Mouse (Mus musculus) bone marrow macrophage, adult 2 months (primary cell): ENCODE data around the gene Cd19. TPM values are rescaled to one million over a fixed set of nuclear protein-coding genes. Genes with fewer than 3 reads are reported as not detected.

Source experiments
- H3K27ac ChIP-seq: 2 replicates; pipeline ENCODE4 v1.5.1; 2012; ENCODE audit warnings: low read depth, low read length; ENCODE audit not compliant: insufficient read depth
- H3K4me1 ChIP-seq: 2 replicates; pipeline ENCODE4 v1.6.1; 2012; ENCODE audit warnings: low read length; ENCODE audit not compliant: control insufficient read depth, insufficient read depth
- H3K4me3 ChIP-seq: 2 replicates; pipeline ENCODE4 v1.5.1; 2012; ENCODE audit warnings: mild to moderate bottlenecking, low read length, moderate library complexity; ENCODE audit not compliant: insufficient read depth
- CTCF ChIP-seq: IDR thresholded peaks from 2 replicates; pipeline ENCODE4 v1.5.1; 2012; ENCODE audit warnings: low read depth, mild to moderate bottlenecking, low read length, moderate library complexity
- POLR2A ChIP-seq: IDR thresholded peaks from 2 replicates; pipeline ENCODE4 v1.6.1; 2012; ENCODE audit warnings: mild to moderate bottlenecking, low read depth, low read length, borderline replicate concordance
- polyA plus RNA-seq: library from polyadenylated mRNA; stranded (reverse); fragments of >200 nt; gene quantifications from 2 replicates; pipeline ENCODE4 v1.2.4, GENCODE M21; 2012; ENCODE audit not compliant: missing spikeins, insufficient read depth, insufficient read length

The Cd19 gene
- polyA plus RNA-seq, 1 experiment, result not detected

DNA sequence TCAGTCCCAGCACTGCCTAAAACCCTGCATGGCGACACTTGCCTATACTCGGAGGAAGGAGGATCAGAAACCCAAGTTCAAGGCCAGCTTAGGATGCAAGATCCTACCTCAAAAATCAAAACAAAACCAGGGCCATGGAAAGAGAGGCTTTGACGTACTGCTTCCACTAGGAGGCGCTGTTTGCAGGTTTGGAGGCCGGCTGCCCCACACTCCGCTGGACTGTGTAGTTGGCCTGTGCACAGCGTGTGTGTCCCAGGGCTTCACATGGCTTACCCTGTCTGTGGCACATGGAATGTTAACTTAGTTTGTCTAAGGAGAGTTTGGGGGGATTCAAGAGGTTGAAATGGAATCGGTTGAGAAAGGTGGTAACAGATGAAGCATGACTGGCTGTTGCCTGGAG lies 22.2 kb upstream of the Cd19 start:
- Histone ChIP-seq H3K4me1 (no peaks in the 10 kb centered on the region), H3K4me3 (no peak overlapping the region), H3K27ac (no peak overlapping the region)
- TF ChIP-seq CTCF (peak; percentile 91), POLR2A (no peak)

DNA sequence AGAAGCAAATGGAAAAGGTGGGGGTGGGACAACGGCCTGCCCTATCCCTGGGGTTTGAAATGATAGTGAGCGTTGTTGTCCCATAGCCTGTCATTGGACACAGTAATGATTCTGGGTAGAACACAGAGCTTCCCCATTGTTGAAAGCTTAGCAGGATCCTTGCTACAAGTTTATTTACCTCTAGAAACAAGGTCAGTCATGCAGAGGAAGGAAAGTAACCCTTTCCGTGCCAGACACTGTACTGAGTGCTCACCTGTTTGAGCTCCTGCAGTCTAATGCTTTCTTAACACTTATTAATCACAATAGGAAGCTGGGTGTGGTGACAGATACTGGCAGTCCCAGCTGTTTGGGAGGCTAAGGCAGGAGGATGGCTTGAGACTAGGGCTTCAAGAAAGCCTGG lies 21.1 kb upstream of the Cd19 start:
- Histone ChIP-seq H3K4me3 (no peak overlapping the region), H3K4me1 (no peaks in the 10 kb centered on the region), H3K27ac (no peak overlapping the region)
- no peak for TF ChIP-seq POLR2A
- no peak for TF ChIP-seq CTCF

DNA sequence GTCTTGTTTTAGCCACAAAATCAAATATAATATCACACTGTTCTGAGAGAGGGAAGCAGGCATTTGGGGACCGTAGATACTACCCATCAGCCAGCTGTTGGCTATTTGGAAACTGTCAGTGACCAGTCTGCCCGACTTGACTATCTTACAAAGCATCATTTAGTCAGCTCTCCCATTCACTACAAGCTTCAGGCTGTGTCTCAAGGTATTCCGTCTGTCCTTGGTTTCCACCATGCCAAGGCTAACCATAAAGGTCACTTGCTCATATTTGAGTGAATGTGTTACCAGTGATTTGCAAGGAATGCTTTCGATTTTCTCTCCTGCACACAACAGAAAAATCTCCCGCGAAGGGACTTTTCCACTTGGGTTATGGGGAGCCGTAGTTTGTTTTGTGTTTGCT lies 20.0 kb upstream of the Cd19 start:
- Histone ChIP-seq H3K4me3 (no peak overlapping the region), H3K4me1 (peaks cover under 1% of the 10 kb centered on the region; the same call in 1 of the 2 replicates), H3K27ac (no peak overlapping the region)
- TF ChIP-seq CTCF (no peak), POLR2A (no peak)

DNA sequence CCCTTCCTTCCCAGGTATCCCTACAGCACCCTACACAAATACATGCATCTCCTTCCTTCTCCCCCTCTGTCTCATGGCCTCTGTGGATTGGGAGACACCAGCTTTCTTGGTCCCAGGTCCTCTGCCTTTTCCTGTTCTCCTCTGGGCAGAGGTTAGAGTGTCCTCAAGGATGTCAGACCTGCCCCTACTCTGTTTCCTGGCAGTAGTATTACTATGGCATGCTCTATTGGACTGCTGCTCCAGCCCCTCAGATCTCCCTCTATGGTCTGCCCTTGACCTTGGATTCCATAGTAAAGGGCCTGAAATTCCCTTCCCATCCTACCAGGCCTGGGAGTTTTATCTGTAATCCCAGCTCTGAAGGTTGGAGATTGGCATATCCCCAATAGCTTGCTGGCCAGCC lies 15.5 kb upstream of the Cd19 start:
- no peak overlapping the region for H3K4me3 ChIP-seq
- H3K4me1 ChIP-seq, result peaks cover 7% of the 10 kb centered on the region

DNA sequence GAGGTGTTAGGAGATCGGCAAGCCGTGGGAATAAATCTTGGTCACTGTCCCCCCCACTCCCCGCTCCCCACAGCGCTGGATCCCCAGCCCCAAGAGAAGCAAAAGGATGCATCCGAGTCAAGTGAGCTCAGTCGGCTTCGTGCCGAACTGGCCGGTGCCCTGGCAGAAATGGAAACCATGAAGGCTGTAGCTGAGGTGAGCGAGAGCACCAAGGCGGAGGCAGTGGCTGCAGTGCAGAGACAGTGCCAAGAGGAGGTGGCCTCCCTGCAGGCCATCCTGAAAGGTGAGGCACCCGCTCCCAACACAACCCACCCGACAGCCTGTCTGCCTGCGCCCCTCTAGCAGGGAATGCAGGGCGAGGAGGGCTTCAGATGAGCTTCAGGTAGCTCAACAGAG lies 14.8 kb upstream of the Cd19 start:
- peaks cover 8% of the 10 kb centered on the region for H3K4me1 ChIP-seq
- TF ChIP-seq POLR2A (no peak), CTCF (0 out of 2 replicates have a peak, but pooled peaks have one; percentile 11)
- H3K27ac ChIP-seq, result no peak overlapping the region
- H3K4me3 ChIP-seq, result peak overlapping the region; percentile 77

More for the DNA sequence above, 15.5 kb upstream of the Cd19 start:
- H3K27ac ChIP-seq, result no peak overlapping the region
- TF ChIP-seq CTCF, result no peak
- TF ChIP-seq POLR2A, result no peak

DNA sequence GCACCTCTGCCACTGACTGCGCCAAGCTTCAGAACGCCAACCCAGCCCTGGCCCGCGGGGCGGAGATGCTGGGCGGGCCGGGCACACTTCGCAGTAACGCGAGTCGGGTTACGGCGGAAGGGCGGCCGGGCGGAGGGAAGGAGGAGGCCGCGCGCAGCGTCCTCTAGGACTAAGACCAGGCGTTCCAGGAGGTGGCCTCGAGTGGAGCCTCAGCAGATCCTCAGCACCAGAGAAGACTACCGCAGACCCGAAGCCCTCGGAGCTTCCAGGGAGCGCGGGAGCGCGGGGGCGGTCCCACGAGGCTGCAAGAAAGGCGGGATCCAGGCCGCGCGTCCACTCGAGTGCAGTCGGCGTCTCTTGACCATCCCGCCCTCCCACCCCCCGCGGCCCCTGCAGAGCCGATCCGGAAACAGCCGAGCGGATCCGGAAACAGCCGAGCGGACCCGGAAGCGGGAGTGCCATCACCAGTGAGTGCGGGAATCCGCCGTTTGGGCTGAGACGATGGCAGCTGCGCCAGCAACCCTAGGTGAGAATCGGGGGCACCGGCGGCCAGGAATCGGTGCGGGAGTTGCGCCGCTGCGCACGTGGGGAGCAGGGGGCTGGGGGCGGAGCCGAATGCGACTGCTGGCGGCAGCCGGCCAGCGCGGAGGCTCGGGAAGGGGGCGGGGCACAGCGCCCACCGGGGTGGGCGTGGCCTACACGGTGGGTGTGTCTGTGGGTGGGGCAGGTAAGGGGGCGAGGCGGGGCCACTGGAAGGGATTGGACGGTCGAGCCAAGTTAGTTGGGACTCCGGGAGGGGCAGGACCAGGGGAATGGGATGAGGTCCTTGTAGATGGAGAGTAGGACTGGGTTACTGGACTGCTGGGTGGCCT lies 14.2 kb upstream of the Cd19 start, which contains the start of gene Rabep2:
TSS of gene Rabep2 (plus strand) at position 129 of the 872 bp plus-strand sequence.
- peak within 1 kb of the TSS; percentile 66 for H3K27ac ChIP-seq
- peak within 1 kb of the TSS; percentile 77 for H3K4me3 ChIP-seq
- TF ChIP-seq POLR2A, result no peak
- no peak for TF ChIP-seq CTCF
- peaks cover 12% of the 10 kb centered on the region for H3K4me1 ChIP-seq

DNA sequence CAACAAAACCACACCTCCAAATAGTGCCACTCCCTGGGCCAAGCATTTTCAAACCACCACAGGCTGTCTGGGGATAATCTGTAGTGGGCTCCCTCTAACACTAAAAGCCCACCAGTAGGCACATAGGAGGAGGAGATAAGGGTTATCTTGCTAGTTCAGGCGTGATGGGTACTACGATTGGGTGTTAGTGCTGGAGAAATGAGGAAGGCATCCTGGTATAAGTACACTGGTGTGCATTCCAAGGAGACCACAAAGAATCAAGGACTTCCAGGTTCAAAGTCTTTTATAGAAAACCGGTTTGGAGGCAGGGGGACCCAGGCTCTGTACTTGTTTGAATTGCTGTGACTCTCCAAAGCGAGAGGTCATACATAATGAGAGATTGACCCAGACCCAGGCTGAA lies 13.5 kb upstream of the Cd19 start:
- Histone ChIP-seq H3K27ac (peak overlapping the region; percentile 66; the same call in 1 of the 2 replicates), H3K4me1 (peaks cover 12% of the 10 kb centered on the region), H3K4me3 (peak overlapping the region; percentile 77)
- TF ChIP-seq POLR2A (no peak), CTCF (no peak)

DNA sequence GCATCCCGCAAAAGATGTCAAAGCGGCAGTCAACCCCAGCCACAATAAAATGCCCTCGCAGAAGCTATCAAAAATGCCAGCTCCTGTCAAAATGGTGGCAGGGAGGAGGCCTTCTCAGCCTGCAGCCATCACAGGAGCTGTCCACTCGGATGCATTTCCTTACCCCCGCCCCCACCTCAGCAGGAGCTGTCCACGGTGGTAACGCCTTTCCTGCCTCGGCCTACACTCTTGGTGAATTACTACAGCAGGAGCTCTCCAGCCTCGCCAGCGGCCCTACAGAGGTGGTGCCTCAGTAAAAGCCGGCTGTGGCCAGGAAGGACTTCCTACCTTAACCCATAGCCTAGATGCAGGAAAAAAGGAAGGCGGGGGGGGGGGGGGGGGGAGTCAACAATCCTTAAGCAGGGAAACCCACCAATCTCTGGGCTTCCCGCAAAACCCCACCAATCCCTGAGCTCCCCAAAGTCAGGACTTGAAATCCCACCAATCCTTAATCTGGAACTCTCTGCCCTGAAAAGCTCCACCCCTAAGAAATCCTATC lies 12.7 kb upstream of the Cd19 start:
- no peak for TF ChIP-seq POLR2A
- TF ChIP-seq CTCF, result no peak
- Histone ChIP-seq H3K27ac (no peak overlapping the region), H3K4me3 (no peak overlapping the region), H3K4me1 (peaks cover 12% of the 10 kb centered on the region)

DNA sequence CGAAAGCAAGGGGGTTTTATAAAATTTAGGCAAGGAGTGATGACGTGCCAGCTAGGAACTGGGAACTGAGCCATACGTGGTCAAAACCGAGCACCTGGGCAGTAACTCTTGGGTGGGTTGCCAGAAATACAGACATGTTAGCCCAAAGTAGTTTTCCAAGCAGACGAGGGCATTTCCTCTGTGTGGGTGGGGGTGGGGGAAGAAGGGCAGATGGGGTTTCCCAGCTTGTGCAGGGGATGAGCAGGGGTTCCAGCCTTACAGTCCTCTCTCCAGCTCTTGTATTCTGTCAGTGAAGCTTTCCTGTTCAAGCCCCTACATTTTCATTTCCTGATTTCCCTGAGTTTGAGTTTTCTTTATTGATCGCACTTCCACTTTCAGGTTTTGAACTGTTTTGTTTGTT lies 9.5 kb upstream of the Cd19 start:
- TF ChIP-seq POLR2A, result no peak
- no peak for TF ChIP-seq CTCF
- Histone ChIP-seq H3K4me1 (peaks cover 8% of the 10 kb centered on the region), H3K4me3 (no peak overlapping the region), H3K27ac (no peak overlapping the region)

DNA sequence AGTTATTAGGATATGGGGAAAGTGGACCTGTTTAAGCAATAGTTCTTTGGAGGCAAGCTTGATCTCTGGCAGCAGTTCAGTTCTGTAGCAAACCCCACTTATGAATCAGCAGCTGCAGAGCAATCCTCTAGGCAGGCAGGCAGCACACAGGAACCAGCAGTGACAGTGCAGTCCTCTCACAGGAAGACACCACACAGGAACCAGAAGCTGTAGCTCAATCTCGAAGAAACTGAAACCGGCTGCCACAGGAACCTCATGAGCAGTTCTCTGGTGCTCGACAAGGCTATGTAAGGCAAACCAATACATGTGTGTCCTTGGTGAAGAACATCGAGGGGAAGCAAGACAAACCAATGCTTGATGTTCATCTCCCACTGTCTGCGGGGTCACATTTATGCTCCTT lies 7.1 kb upstream of the Cd19 start:
- Histone ChIP-seq H3K4me3 (no peak overlapping the region), H3K27ac (no peak overlapping the region)

More for the DNA sequence above, 7.1 kb upstream of the Cd19 start:
- no peak for TF ChIP-seq CTCF
- TF ChIP-seq POLR2A, result no peak
- H3K4me1 ChIP-seq, result peaks cover 8% of the 10 kb centered on the region
